Mouse (Mus musculus) heart, embryonic 11.5 days (tissue): Measurements from ENCODE around the gene Gcg. TPM values are rescaled to one million over a fixed set of nuclear protein-coding genes. Genes with fewer than 3 reads are reported as not detected.

Source experiments
- ATAC-seq: fragments of 200-750 bp; cut with Nextera tagmentation; replicated peaks from 2 replicates; pipeline ENCODE4 v1.8.0; 2017; ENCODE audit warnings: moderate library complexity; ENCODE audit not compliant: insufficient number of reproducible peaks, low FRiP score, low TSS enrichment
- H3K27ac ChIP-seq: fragments of 300-500 bp; sonication (generic); 2 replicates; pipeline ENCODE4 v1.5.1; 2014; ENCODE audit warnings: mild to moderate bottlenecking, low read depth, low read length
- H3K27me3 ChIP-seq: fragments of 300-500 bp; sonication (generic); 2 replicates; pipeline ENCODE4 v1.6.1; 2014; ENCODE audit warnings: mild to moderate bottlenecking, low read length, mixed read lengths; ENCODE audit not compliant: control insufficient read depth, insufficient read depth
- H3K36me3 ChIP-seq: fragments of 300-500 bp; sonication (generic); 2 replicates; pipeline ENCODE4 v1.6.1; 2014; ENCODE audit warnings: mild to moderate bottlenecking, low read length, moderate library complexity, mixed read lengths; ENCODE audit not compliant: control insufficient read depth, insufficient read depth
- H3K4me1 ChIP-seq: fragments of 300-500 bp; sonication (generic); 2 replicates; pipeline ENCODE4 v1.6.1; 2014; ENCODE audit warnings: low read length; ENCODE audit not compliant: control insufficient read depth, insufficient read depth
- H3K4me2 ChIP-seq: fragments of 300-500 bp; sonication (generic); 2 replicates; pipeline ENCODE4 v1.6.1; 2014; ENCODE audit warnings: mild to moderate bottlenecking, moderate library complexity
- H3K4me3 ChIP-seq: fragments of 300-500 bp; sonication (generic); 2 replicates; pipeline ENCODE4 v1.5.1; 2014; ENCODE audit warnings: low read depth, low read length
- H3K9ac ChIP-seq: fragments of 300-500 bp; sonication (generic); 2 replicates; pipeline ENCODE4 v1.6.1; 2014; ENCODE audit warnings: mild to moderate bottlenecking, low read depth, low read length, moderate library complexity
- H3K9me3 ChIP-seq: fragments of 300-500 bp; sonication (generic); replicated peaks from 2 replicates; pipeline ENCODE4 v1.6.1; 2016; ENCODE audit warnings: low read length; ENCODE audit not compliant: control insufficient read depth
- WGBS: fragments of 180-500 bp; shearing (Covaris S2); extraction: QIAGEN DNeasy Blood & Tissue Kit; methylation state at CpG from one replicate; pipeline ENCODE4 v1.1.7; 2014; ENCODE audit not compliant: insufficient replicate concordance; 5-methylcytosine and 5-hydroxymethylcytosine counted together
- polyA plus RNA-seq: library from polyadenylated mRNA; unstranded; fragments of >200 nt; fragmentation: Nextera tagmentation; extraction: Ambion mirVana; gene quantifications from 2 replicates; pipeline ENCODE4 v1.2.1, GENCODE M21; 2014

Gcg gene
- polyA plus RNA-seq, 1 experiment from 2014 or later: 1.1 TPM

- 70% methylated on average over 9 of the region's 9 CpGs for WGBS
- H3K9me3 ChIP-seq: no peaks in the 10 kb centered on the region
- H3K36me3 ChIP-seq: no peaks in the 10 kb centered on the region
- H3K4me1 ChIP-seq: no peaks in the 10 kb centered on the region
- H3K4me3 ChIP-seq: no peak overlapping the region
- no peak overlapping the region for H3K9ac ChIP-seq
- no peak overlapping the region for H3K4me2 ChIP-seq
- no peak for ATAC-seq
- H3K27ac ChIP-seq: no peak overlapping the region
- no peaks in the 10 kb centered on the region for H3K27me3 ChIP-seq
Observed at GRCm38 (mm10) chr2:62480285-62481198, 2.9 kb downstream of the Gcg start.

- no peak overlapping the region for H3K4me2 ChIP-seq
- H3K4me3 ChIP-seq: no peak overlapping the region
- H3K9me3 ChIP-seq: no peaks in the 10 kb centered on the region
- no peak overlapping the region for H3K9ac ChIP-seq
- H3K36me3 ChIP-seq: no peaks in the 10 kb centered on the region
- no peaks in the 10 kb centered on the region for H3K4me1 ChIP-seq
- 71% methylated on average over 9 of the region's 9 CpGs for WGBS
- no peaks in the 10 kb centered on the region for H3K27me3 ChIP-seq
- ATAC-seq: no peak
- H3K27ac ChIP-seq: no peak overlapping the region
Observed at GRCm38 (mm10) chr2:62469551-62469950, 13.9 kb downstream of the Gcg start.

- Histone ChIP-seq H3K9me3 (no peaks in the 10 kb centered on the region), H3K9ac (no peak overlapping the region), H3K27me3 (no peaks in the 10 kb centered on the region), H3K27ac (no peak overlapping the region), H3K4me3 (no peak overlapping the region), H3K4me1 (no peaks in the 10 kb centered on the region), H3K4me2 (no peak overlapping the region), H3K36me3 (no peaks in the 10 kb centered on the region)
- 66% methylated on average over 2 of the region's 2 CpGs for WGBS
- ATAC-seq: no peak
Observed at GRCm38 (mm10) chr2:62463287-62463686, 20.2 kb downstream of the Gcg start.

GRCm38 (mm10) chr2:62462174-62462573, 21.3 kb downstream of the Gcg start:
- Histone ChIP-seq H3K27ac (no peak overlapping the region), H3K27me3 (no peaks in the 10 kb centered on the region), H3K4me3 (no peak overlapping the region), H3K9me3 (no peaks in the 10 kb centered on the region), H3K36me3 (no peaks in the 10 kb centered on the region), H3K4me2 (no peak overlapping the region), H3K9ac (no peak overlapping the region), H3K4me1 (no peaks in the 10 kb centered on the region)
- 79% methylated on average over 2 of the region's 2 CpGs for WGBS
- ATAC-seq: no peak

- H3K27me3 ChIP-seq: no peaks in the 10 kb centered on the region
- no peak overlapping the region for H3K9ac ChIP-seq
- WGBS: 78% methylated on average over 12 of the region's 12 CpGs
- no peaks in the 10 kb centered on the region for H3K4me1 ChIP-seq
- no peak overlapping the region for H3K4me2 ChIP-seq
- no peak for ATAC-seq
- H3K27ac ChIP-seq: no peak overlapping the region
- no peaks in the 10 kb centered on the region for H3K9me3 ChIP-seq
- H3K4me3 ChIP-seq: no peak overlapping the region
- no peaks in the 10 kb centered on the region for H3K36me3 ChIP-seq
Observed at GRCm38 (mm10) chr2:62460815-62461450, 22.5 kb downstream of the Gcg start.

GRCm38 (mm10) chr2:62460231-62460710, 23.2 kb downstream of the Gcg start:
- H3K9me3 ChIP-seq: no peaks in the 10 kb centered on the region
- no peak for ATAC-seq
- H3K4me2 ChIP-seq: no peak overlapping the region
- no peaks in the 10 kb centered on the region for H3K4me1 ChIP-seq
- no peak overlapping the region for H3K27ac ChIP-seq
- no peak overlapping the region for H3K9ac ChIP-seq
- no peaks in the 10 kb centered on the region for H3K27me3 ChIP-seq
- 80% methylated on average over 7 of the region's 7 CpGs for WGBS
- no peaks in the 10 kb centered on the region for H3K36me3 ChIP-seq
- H3K4me3 ChIP-seq: no peak overlapping the region

GRCm38 (mm10) chr2:62459241-62460174, 23.9 kb downstream of the Gcg start:
- Histone ChIP-seq H3K27ac (no peak overlapping the region), H3K4me2 (no peak overlapping the region), H3K4me3 (no peak overlapping the region), H3K27me3 (no peaks in the 10 kb centered on the region), H3K4me1 (no peaks in the 10 kb centered on the region), H3K9me3 (no peaks in the 10 kb centered on the region), H3K9ac (no peak overlapping the region), H3K36me3 (no peaks in the 10 kb centered on the region)
- ATAC-seq: no peak
- 65% methylated on average over 18 of the region's 18 CpGs for WGBS

- Histone ChIP-seq H3K27me3 (no peaks in the 10 kb centered on the region), H3K9me3 (no peaks in the 10 kb centered on the region), H3K4me2 (no peak overlapping the region), H3K27ac (no peak overlapping the region), H3K36me3 (no peaks in the 10 kb centered on the region), H3K9ac (no peak overlapping the region), H3K4me3 (no peak overlapping the region), H3K4me1 (no peaks in the 10 kb centered on the region)
- WGBS: 41% methylated on average over 9 of the region's 9 CpGs
- ATAC-seq: no peak
Observed at GRCm38 (mm10) chr2:62458070-62458469, 25.4 kb downstream of the Gcg start.
